Mouse (Mus musculus): Measurements from ENCODE around the gene Hist2h2aa2. TPM values are rescaled to one million over a fixed set of nuclear protein-coding genes. Genes with fewer than 3 reads are reported as not detected.
A peak's percentile ranks its signal among the peaks of the same experiment; 100 is the strongest.
"Not testable (repeated sequence)": the region's sequence is repeated elsewhere in the genome, so short reads cannot be mapped to it uniquely, and the experiment has no call there.

Gene Hist2h2aa2
- polyA plus RNA-seq, 1 experiment from 2014 or later, result 33.3 TPM

DNA sequence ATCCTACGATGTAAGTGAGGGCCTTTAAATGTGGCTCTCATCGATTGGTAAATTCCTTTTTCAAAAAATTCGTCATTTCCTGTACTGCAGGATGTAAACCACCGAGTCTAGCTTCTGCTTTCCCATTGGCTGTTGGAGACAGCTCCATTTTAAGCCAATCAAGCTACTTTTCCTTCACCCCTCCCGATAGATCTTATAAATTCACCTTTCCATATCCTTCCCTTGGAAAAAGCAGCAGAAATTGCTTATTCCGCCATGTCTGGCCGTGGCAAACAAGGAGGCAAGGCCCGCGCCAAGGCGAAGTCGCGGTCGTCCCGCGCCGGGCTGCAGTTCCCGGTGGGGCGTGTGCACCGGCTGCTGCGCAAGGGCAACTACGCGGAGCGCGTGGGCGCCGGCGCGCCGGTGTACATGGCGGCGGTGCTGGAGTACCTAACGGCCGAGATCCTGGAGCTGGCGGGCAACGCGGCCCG is 20.4 kb downstream of the Hist2h2aa2 start, which contains the start of the genes Bola1 and Hist2h2ab:
Gene Bola1, minus strand, starts transcription at position 49 of the 470 bp plus-strand sequence.
Gene Hist2h2ab, plus strand, starts transcription at position 205 of the 470 bp plus-strand sequence.
- Histone ChIP-seq H3K36me3 (ENCODE audit: control insufficient read depth, insufficient read depth) (no peaks in the 10 kb centered on the region), H3K4me3 (replicated peaks; ENCODE audit: low read length) (peak within 1 kb of the TSS; percentile 72), H3K27me3 (replicated peaks; ENCODE audit: control insufficient read depth, insufficient read depth, low read length) (no peaks in the 10 kb centered on the region), H3K4me1 (replicated peaks; ENCODE audit: control insufficient read depth, insufficient read depth, low read length) (peaks cover 19% of the 10 kb centered on the region), H3K4me2 (ENCODE audit: low read length) (peak within 1 kb of the TSS; percentile 86), H3K27ac (ENCODE audit: low read length) (peak within 1 kb of the TSS; percentile 98), H3K9ac (replicated peaks; ENCODE audit: low read depth, low read length) (peak within 1 kb of the TSS; percentile 76), H3K9me3 (ENCODE audit: control insufficient read depth, low read length) (no peaks in the 10 kb centered on the region)
- WGBS, result under 1% methylated on average over 30 of the region's 37 CpGs
- ATAC-seq, result peak; percentile 92

DNA sequence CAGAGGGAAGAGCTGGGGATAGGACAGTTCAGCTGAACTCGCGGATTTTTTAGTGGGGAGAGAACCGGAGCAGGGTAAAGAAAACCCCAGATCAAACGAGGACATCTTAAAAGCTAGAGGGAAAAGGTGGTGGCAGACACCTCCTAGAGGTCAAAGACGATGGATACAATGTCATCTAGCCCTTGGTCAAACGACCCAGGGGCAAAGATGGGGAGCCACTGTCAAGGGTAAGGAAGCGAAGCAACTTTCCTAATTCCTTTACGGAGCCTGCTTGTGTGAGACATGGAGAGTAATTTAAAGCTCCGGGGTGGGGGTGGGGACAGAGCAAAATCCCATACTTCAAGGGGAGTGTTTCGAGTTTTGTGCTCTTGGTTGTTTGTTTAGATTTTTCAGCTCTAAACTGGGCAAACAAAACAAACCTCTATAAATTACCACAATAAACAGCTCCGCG is 20.9 kb downstream of the Hist2h2aa2 start:
- ATAC-seq, result peak; percentile 24
- Histone ChIP-seq H3K4me3 (replicated peaks; ENCODE audit: low read length) (peak overlapping the region; percentile 72), H3K27ac (ENCODE audit: low read length) (peak overlapping the region; percentile 98), H3K4me1 (replicated peaks; ENCODE audit: control insufficient read depth, insufficient read depth, low read length) (peaks cover 19% of the 10 kb centered on the region), H3K36me3 (ENCODE audit: control insufficient read depth, insufficient read depth) (no peaks in the 10 kb centered on the region), H3K9ac (replicated peaks; ENCODE audit: low read depth, low read length) (peak overlapping the region; percentile 60), H3K4me2 (ENCODE audit: low read length) (peak overlapping the region; percentile 86), H3K9me3 (ENCODE audit: control insufficient read depth, low read length) (no peaks in the 10 kb centered on the region), H3K27me3 (replicated peaks; ENCODE audit: control insufficient read depth, insufficient read depth, low read length) (no peaks in the 10 kb centered on the region)
- under 1% methylated on average over 12 of the region's 12 CpGs for WGBS

DNA sequence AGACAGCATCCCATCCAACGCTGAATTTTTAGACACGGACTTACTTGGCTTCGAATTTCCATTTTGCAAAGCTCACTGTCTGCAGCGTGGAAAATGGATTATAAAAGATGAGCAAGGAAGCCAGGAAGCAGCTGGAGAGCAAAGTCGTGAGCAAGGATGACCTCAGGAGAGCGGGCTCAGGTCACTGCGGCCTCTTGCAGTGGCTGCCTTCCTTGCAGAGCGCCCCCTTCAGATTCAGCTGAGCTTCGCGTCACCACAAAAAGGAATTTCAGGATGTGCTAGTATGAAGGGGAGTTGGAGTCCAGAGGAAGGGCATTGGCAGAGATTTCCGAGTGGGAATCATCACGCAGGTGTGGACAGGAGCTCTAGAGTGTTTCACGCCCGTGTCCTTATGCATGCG is 30.8 kb downstream of the Hist2h2aa2 start:
- no peak overlapping the region for H3K4me3 ChIP-seq (replicated peaks; ENCODE audit: low read length)
- ATAC-seq, result no peak
- 25% methylated on average over 15 of the region's 15 CpGs for WGBS
- H3K4me1 ChIP-seq (replicated peaks; ENCODE audit: control insufficient read depth, insufficient read depth, low read length), result no peaks in the 10 kb centered on the region
- H3K27me3 ChIP-seq (replicated peaks; ENCODE audit: control insufficient read depth, insufficient read depth, low read length), result no peaks in the 10 kb centered on the region
- H3K36me3 ChIP-seq (ENCODE audit: control insufficient read depth, insufficient read depth), result no peaks in the 10 kb centered on the region
- H3K27ac ChIP-seq (ENCODE audit: low read length), result no peak overlapping the region
- H3K9me3 ChIP-seq (ENCODE audit: control insufficient read depth, low read length), result no peaks in the 10 kb centered on the region
- no peak overlapping the region for H3K9ac ChIP-seq (replicated peaks; ENCODE audit: low read depth, low read length)
- H3K4me2 ChIP-seq (ENCODE audit: low read length), result no peak overlapping the region

DNA sequence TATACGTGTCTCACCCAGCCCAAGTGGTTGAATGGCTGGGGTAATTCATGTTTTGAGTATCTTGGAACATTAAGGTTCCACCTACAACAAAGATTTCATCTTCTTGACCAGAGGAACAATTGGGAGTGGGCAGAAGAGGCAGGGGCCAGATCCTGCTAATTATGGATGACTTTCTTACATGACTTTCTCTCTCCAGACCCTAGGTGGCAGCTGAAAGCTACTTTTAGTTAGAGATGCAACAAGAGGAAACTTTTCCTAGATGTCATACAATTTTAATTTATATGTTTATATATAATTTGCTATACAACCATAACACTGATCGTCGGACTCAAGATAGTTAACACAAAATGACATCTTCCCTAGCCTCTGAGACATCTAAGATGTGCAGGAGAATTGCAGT is 32.3 kb downstream of the Hist2h2aa2 start:
- Histone ChIP-seq H3K27ac (ENCODE audit: low read length) (no peak overlapping the region), H3K4me2 (ENCODE audit: low read length) (no peak overlapping the region), H3K36me3 (ENCODE audit: control insufficient read depth, insufficient read depth) (no peaks in the 10 kb centered on the region), H3K27me3 (replicated peaks; ENCODE audit: control insufficient read depth, insufficient read depth, low read length) (no peaks in the 10 kb centered on the region), H3K9me3 (ENCODE audit: control insufficient read depth, low read length) (no peaks in the 10 kb centered on the region), H3K4me3 (replicated peaks; ENCODE audit: low read length) (no peak overlapping the region), H3K4me1 (replicated peaks; ENCODE audit: control insufficient read depth, insufficient read depth, low read length) (no peaks in the 10 kb centered on the region), H3K9ac (replicated peaks; ENCODE audit: low read depth, low read length) (no peak overlapping the region)
- ATAC-seq, result no peak
- WGBS, result 86% methylated on average over 3 of the region's 3 CpGs

DNA sequence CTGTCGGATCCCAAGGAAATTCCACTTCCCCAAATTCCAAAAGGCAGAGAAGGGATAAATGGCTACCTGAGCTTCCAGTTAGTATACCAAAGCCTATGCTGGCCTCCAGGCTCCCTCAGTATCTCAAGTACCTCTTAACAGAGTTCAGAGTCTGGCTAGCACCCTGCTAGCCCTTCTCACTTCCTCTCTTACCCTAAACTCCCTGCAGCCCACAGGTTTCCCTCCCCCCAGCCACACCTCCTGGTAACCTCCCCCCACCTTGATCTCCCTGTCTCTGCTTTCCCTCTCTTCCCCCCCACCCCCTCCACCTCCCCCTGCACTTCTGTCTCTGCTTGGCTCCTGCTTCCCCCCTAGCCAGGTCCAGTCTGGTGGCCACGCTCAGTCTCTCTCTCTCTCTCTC is 40.3 kb downstream of the Hist2h2aa2 start:
- no peak overlapping the region for H3K4me2 ChIP-seq (ENCODE audit: low read length)
- ATAC-seq, result no peak
- H3K4me1 ChIP-seq (replicated peaks; ENCODE audit: control insufficient read depth, insufficient read depth, low read length), result peaks cover 11% of the 10 kb centered on the region
- 0 out of 2 replicates have a peak, but pooled peaks cover 3% of the 10 kb centered on the region for H3K36me3 ChIP-seq (ENCODE audit: control insufficient read depth, insufficient read depth)
- 96% methylated on average over 2 of the region's 2 CpGs for WGBS
- H3K9me3 ChIP-seq (ENCODE audit: control insufficient read depth, low read length), result no peaks in the 10 kb centered on the region
- H3K4me3 ChIP-seq (replicated peaks; ENCODE audit: low read length), result no peak overlapping the region
- no peak overlapping the region for H3K9ac ChIP-seq (replicated peaks; ENCODE audit: low read depth, low read length)
- H3K27me3 ChIP-seq (replicated peaks; ENCODE audit: control insufficient read depth, insufficient read depth, low read length), result no peaks in the 10 kb centered on the region
- H3K27ac ChIP-seq (ENCODE audit: low read length), result no peak overlapping the region

DNA sequence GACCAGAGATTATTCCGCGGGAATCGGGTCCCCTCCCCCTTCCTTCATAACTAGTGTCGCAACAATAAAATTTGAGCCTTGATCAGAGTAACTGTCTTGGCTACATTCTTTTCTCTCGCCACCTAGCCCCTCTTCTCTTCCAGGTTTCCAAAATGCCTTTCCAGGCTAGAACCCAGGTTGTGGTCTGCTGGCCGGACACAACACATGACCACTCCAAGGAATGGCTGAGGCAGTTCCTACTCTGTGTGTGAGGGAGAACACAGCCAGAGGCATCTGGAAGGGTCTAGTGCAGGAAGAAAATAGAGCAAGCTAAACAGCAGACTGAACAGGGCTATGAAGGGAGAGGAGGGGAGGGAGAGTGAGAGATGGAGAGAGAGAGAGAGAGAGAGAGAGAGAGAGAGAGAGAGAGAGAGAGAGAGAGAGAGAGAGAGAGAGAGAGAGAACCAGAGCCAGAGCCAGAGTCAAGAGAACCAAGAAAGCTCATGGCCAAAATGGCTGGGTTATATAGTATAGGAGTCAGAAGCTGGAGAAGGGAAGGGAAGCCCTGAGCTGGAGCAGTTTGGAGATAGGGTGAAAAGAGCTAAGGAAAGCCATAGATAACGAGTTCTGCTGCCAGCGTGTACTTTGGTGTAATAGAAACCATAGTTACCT is 41.4 kb downstream of the Hist2h2aa2 start:
- H3K9ac ChIP-seq (replicated peaks; ENCODE audit: low read depth, low read length); H3K9me3 ChIP-seq (ENCODE audit: control insufficient read depth, low read length); H3K4me3 ChIP-seq (replicated peaks; ENCODE audit: low read length); ATAC-seq; H3K27ac ChIP-seq (ENCODE audit: low read length); H3K27me3 ChIP-seq (replicated peaks; ENCODE audit: control insufficient read depth, insufficient read depth, low read length); H3K36me3 ChIP-seq (ENCODE audit: control insufficient read depth, insufficient read depth): not testable (repeated sequence)
- 20% methylated on average over 6 of the region's 8 CpGs for WGBS
- Histone ChIP-seq H3K4me1 (replicated peaks; ENCODE audit: control insufficient read depth, insufficient read depth, low read length) (peaks cover 11% of the 10 kb centered on the region), H3K4me2 (ENCODE audit: low read length) (peak overlapping the region; percentile 95)

DNA sequence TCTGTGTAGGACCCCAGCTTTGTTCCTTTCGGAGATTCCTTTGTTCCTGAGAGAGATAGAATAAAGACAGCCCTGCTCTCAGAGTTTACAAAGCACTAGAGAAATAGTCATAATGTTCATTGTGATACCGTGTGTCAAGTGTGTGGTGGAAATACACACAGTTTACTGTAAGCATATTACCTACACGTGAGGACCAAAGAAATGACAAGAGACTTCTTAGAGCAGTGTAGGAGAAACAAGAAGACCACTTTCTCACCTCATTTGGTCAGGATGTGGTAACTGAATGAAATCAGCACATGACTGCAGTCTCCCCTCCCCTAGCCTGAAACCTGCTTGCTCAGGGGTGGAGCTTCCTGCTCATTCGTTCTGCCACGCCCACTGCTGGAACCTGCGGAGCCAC is 41.9 kb downstream of the Hist2h2aa2 start:
- peak overlapping the region; percentile 46 for H3K9ac ChIP-seq (replicated peaks; ENCODE audit: low read depth, low read length)
- no peaks in the 10 kb centered on the region for H3K9me3 ChIP-seq (ENCODE audit: control insufficient read depth, low read length)
- H3K4me2 ChIP-seq (ENCODE audit: low read length), result peak overlapping the region; percentile 95
- H3K27ac ChIP-seq (ENCODE audit: low read length), result peak overlapping the region; percentile 37; the same call in 1 of the 2 replicates
- H3K36me3 ChIP-seq (ENCODE audit: control insufficient read depth, insufficient read depth), result 0 out of 2 replicates have a peak, but pooled peaks cover 3% of the 10 kb centered on the region
- H3K4me3 ChIP-seq (replicated peaks; ENCODE audit: low read length), result peak overlapping the region; percentile 75
- peaks cover 11% of the 10 kb centered on the region for H3K4me1 ChIP-seq (replicated peaks; ENCODE audit: control insufficient read depth, insufficient read depth, low read length)
- H3K27me3 ChIP-seq (replicated peaks; ENCODE audit: control insufficient read depth, insufficient read depth, low read length), result no peaks in the 10 kb centered on the region
- WGBS, result 10% methylated on average over 6 of the region's 6 CpGs
- ATAC-seq, result peak; percentile 11

DNA sequence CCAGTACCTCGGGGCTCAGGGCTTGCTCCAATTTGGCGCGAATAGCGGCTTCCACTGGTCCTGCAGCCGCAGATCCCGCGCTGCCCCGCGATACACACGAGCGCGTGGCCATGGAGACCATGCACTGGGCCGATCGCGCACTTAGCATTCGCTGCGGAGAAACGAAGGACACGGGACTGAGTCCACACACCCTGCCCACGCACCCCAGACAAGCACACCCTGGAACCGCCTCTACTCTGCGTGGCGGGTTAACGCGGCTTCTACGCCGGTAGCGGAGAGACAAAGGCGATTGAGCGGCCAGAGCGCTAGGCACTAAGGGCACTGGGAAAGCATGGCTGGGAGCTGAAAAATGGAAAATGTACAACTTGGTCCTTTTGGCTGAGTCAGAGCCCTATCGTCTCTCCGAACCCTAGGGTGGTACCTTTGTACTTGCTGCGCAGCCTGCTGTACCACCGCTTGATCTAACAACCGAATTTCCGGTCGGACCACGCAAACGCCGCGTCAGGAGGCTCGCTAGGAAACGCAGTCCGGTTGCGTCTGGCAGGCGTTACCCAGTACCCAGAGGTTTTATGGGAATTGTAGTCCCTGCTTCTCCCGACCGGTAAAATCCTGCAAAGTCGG is 42.8 kb downstream of the Hist2h2aa2 start:
- Histone ChIP-seq H3K4me3 (replicated peaks; ENCODE audit: low read length) (peak overlapping the region; percentile 75), H3K9me3 (ENCODE audit: control insufficient read depth, low read length) (no peaks in the 10 kb centered on the region), H3K4me2 (ENCODE audit: low read length) (peak overlapping the region; percentile 95), H3K27ac (ENCODE audit: low read length) (peak overlapping the region; percentile 98), H3K36me3 (ENCODE audit: control insufficient read depth, insufficient read depth) (peaks cover 6% of the 10 kb centered on the region; the same call in 1 of the 2 replicates), H3K9ac (replicated peaks; ENCODE audit: low read depth, low read length) (peak overlapping the region; percentile 91), H3K27me3 (replicated peaks; ENCODE audit: control insufficient read depth, insufficient read depth, low read length) (no peaks in the 10 kb centered on the region), H3K4me1 (replicated peaks; ENCODE audit: control insufficient read depth, insufficient read depth, low read length) (peaks cover 11% of the 10 kb centered on the region)
- WGBS, result under 1% methylated on average over 50 of the region's 50 CpGs
- peak; percentile 96 for ATAC-seq

DNA sequence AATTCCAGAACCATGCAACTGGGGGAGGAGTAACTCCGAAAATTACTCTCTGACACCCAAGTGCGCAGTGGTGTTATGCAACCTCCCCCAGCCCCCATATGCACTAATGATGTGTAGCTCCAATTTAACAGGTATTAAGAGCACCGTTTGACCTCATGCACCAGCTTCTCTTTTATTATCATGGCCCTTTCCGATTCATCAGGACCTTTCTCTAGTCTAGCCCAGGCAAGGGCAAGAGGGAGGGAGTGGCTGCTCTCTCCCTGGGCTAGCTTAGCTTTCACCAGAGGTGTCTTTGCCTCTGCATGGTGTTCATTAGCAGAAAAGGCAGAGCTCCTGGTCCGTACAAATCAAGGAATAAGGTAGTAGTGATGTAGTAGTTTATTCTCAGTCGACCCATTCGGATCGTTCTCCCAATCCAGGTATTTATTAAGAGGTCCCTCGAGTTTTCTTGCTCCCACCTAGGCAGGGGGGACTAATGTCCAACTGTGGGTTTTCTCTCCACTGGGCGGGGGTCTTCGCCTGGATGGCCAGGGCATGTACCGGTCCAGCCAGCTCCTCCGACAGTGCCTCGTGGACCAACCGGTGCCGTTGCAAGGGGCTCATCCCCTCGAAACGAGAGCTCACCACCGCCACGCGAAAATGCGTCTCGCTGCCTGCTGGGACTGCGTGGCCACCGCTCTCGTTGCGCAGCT is 43.5 kb downstream of the Hist2h2aa2 start:
- H3K4me3 ChIP-seq (replicated peaks; ENCODE audit: low read length), result peak overlapping the region; percentile 75
- ATAC-seq, result no peak
- H3K27me3 ChIP-seq (replicated peaks; ENCODE audit: control insufficient read depth, insufficient read depth, low read length), result no peaks in the 10 kb centered on the region
- H3K36me3 ChIP-seq (ENCODE audit: control insufficient read depth, insufficient read depth), result peaks cover 6% of the 10 kb centered on the region; the same call in 1 of the 2 replicates
- no peaks in the 10 kb centered on the region for H3K9me3 ChIP-seq (ENCODE audit: control insufficient read depth, low read length)
- peak overlapping the region; percentile 95 for H3K4me2 ChIP-seq (ENCODE audit: low read length)
- 20% methylated on average over 27 of the region's 27 CpGs for WGBS
- H3K27ac ChIP-seq (ENCODE audit: low read length), result peak overlapping the region; percentile 98
- peak overlapping the region; percentile 91 for H3K9ac ChIP-seq (replicated peaks; ENCODE audit: low read depth, low read length)
- peaks cover 11% of the 10 kb centered on the region for H3K4me1 ChIP-seq (replicated peaks; ENCODE audit: control insufficient read depth, insufficient read depth, low read length)

All from forebrain, embryonic 16.5 days (tissue).